Mouse (Mus musculus) midbrain, embryonic 11.5 days (tissue): ENCODE measurements around the gene Naip2. TPM values are rescaled to one million over a fixed set of nuclear protein-coding genes. Genes with fewer than 3 reads are reported as not detected.
"Not testable (repeated sequence)": the region's sequence is repeated elsewhere in the genome, so short reads cannot be mapped to it uniquely, and the experiment has no call there.

Experiments used
- ATAC-seq: fragments of 200-750 bp; cut with Nextera tagmentation; 2 replicates; pipeline ENCODE4 v1.8.0; 2017; ENCODE audit warnings: moderate TSS enrichment, moderate library complexity; ENCODE audit not compliant: low FRiP score
- DNase-seq: peaks from one replicate; pipeline ENCODE4 v3.0.0; 2015; ENCODE audit warnings: low spot score; ENCODE audit errors: missing footprints
- H3K27ac ChIP-seq: fragments of 300-500 bp; sonication (generic); 2 replicates; pipeline ENCODE4 v1.5.1; 2014; ENCODE audit warnings: low read depth, low read length
- H3K27me3 ChIP-seq: fragments of 300-500 bp; sonication (generic); 2 replicates; pipeline ENCODE4 v1.6.1; 2014; ENCODE audit warnings: mild to moderate bottlenecking, low read length, moderate library complexity, mixed read lengths; ENCODE audit not compliant: control insufficient read depth, insufficient read depth
- H3K36me3 ChIP-seq: fragments of 300-500 bp; sonication (generic); 2 replicates; pipeline ENCODE4 v1.6.1; 2014; ENCODE audit warnings: mild to moderate bottlenecking, low read length, moderate library complexity, mixed read lengths; ENCODE audit not compliant: control insufficient read depth, insufficient read depth
- H3K4me1 ChIP-seq: fragments of 300-500 bp; sonication (generic); 2 replicates; pipeline ENCODE4 v1.6.1; 2014; ENCODE audit warnings: low read length; ENCODE audit not compliant: control insufficient read depth, insufficient read depth
- H3K4me2 ChIP-seq: fragments of 300-500 bp; sonication (generic); 2 replicates; pipeline ENCODE4 v1.6.1; 2014; ENCODE audit warnings: mild to moderate bottlenecking, moderate library complexity
- H3K4me3 ChIP-seq: fragments of 300-500 bp; sonication (generic); 2 replicates; pipeline ENCODE4 v1.5.1; 2014; ENCODE audit warnings: low read depth, low read length
- H3K9ac ChIP-seq: fragments of 300-500 bp; sonication (generic); 2 replicates; pipeline ENCODE4 v1.6.1; 2014; ENCODE audit warnings: low read length
- H3K9me3 ChIP-seq: fragments of 300-500 bp; sonication (generic); 2 replicates; pipeline ENCODE4 v1.6.1; 2016; ENCODE audit warnings: low read length; ENCODE audit not compliant: control insufficient read depth
- WGBS: fragments of 180-500 bp; shearing (Covaris S2); extraction: QIAGEN DNeasy Blood & Tissue Kit; methylation state at CpG from one replicate; pipeline ENCODE4 v1.1.7; 2014; 5-methylcytosine and 5-hydroxymethylcytosine counted together
- polyA plus RNA-seq: library from polyadenylated mRNA; unstranded; fragments of >200 nt; fragmentation: Nextera tagmentation; extraction: Ambion mirVana; gene quantifications from 2 replicates; pipeline ENCODE4 v1.2.1, GENCODE M21; 2014

The Naip2 gene
- polyA plus RNA-seq, 1 experiment from 2014 or later: 0.22 TPM

GRCm38 (mm10) chr13:100183111-100183510 is 18.8 kb downstream of the Naip2 start:
- H3K9ac ChIP-seq, H3K4me3 ChIP-seq, ATAC-seq, H3K9me3 ChIP-seq, H3K27ac ChIP-seq, H3K4me2 ChIP-seq, DNase-seq, H3K36me3 ChIP-seq, H3K27me3 ChIP-seq, H3K4me1 ChIP-seq: not testable (repeated sequence)

- 84% methylated on average over 3 of the region's 5 CpGs for WGBS
- not testable (repeated sequence) for DNase-seq, H3K9me3 ChIP-seq, H3K4me3 ChIP-seq, H3K36me3 ChIP-seq, H3K9ac ChIP-seq, H3K4me2 ChIP-seq, H3K27me3 ChIP-seq, H3K4me1 ChIP-seq, H3K27ac ChIP-seq, ATAC-seq
These were observed 27.5 kb downstream of the Naip2 start for GRCm38 (mm10) chr13:100174360-100174759.

GRCm38 (mm10) chr13:100166378-100166777 is 35.5 kb downstream of the Naip2 start:
- not testable (repeated sequence) for H3K4me2 ChIP-seq, H3K4me3 ChIP-seq, H3K27me3 ChIP-seq, H3K36me3 ChIP-seq, H3K9ac ChIP-seq, DNase-seq, ATAC-seq, H3K27ac ChIP-seq, H3K9me3 ChIP-seq, H3K4me1 ChIP-seq
- 81% methylated on average over 2 of the region's 2 CpGs for WGBS

- not testable (repeated sequence) for DNase-seq, H3K4me2 ChIP-seq, ATAC-seq, H3K9me3 ChIP-seq, H3K9ac ChIP-seq, H3K4me3 ChIP-seq, H3K36me3 ChIP-seq, H3K27me3 ChIP-seq, H3K27ac ChIP-seq, H3K4me1 ChIP-seq
These were observed 39.4 kb downstream of the Naip2 start for GRCm38 (mm10) chr13:100162467-100162866.

- not testable (repeated sequence) for H3K36me3 ChIP-seq, H3K9me3 ChIP-seq, H3K4me1 ChIP-seq, H3K27ac ChIP-seq, ATAC-seq, H3K4me2 ChIP-seq, H3K4me3 ChIP-seq, DNase-seq, H3K27me3 ChIP-seq, H3K9ac ChIP-seq
- WGBS: 89% methylated on average over 11 of the region's 11 CpGs
These were observed 40.6 kb downstream of the Naip2 start for GRCm38 (mm10) chr13:100161171-100161870.

- no peak for ATAC-seq
- no peak overlapping the region for H3K4me2 ChIP-seq
These were observed 45.3 kb downstream of the Naip2 start for GRCm38 (mm10) chr13:100156624-100157023.

GRCm38 (mm10) chr13:100152659-100153058 is 49.2 kb downstream of the Naip2 start:
- Histone ChIP-seq H3K27me3 (no peaks in the 10 kb centered on the region), H3K4me1 (no peaks in the 10 kb centered on the region), H3K9ac (no peak overlapping the region), H3K4me2 (no peak overlapping the region), H3K9me3 (no peaks in the 10 kb centered on the region), H3K36me3 (no peaks in the 10 kb centered on the region), H3K4me3 (no peak overlapping the region), H3K27ac (no peak overlapping the region)
- ATAC-seq (no peak), DNase-seq (no peak)
- 65% methylated on average over 1 of the region's 1 CpGs for WGBS

More at GRCm38 (mm10) chr13:100156624-100157023, 45.3 kb downstream of the Naip2 start:
- Histone ChIP-seq H3K4me1 (no peaks in the 10 kb centered on the region), H3K4me3 (no peak overlapping the region), H3K27me3 (no peaks in the 10 kb centered on the region), H3K9ac (no peak overlapping the region), H3K27ac (no peak overlapping the region), H3K9me3 (no peaks in the 10 kb centered on the region), H3K36me3 (no peaks in the 10 kb centered on the region)
- DNase-seq: no peak
- 96% methylated on average over 3 of the region's 3 CpGs for WGBS

GRCm38 (mm10) chr13:100141646-100142314 is 60.1 kb downstream of the Naip2 start:
- ATAC-seq (no peak), DNase-seq (no peak)
- H3K4me1 ChIP-seq: no peaks in the 10 kb centered on the region
- H3K4me3 ChIP-seq: no peak overlapping the region
- H3K9ac ChIP-seq: no peak overlapping the region
- no peaks in the 10 kb centered on the region for H3K27me3 ChIP-seq
- H3K9me3 ChIP-seq: no peaks in the 10 kb centered on the region
- WGBS: 78% methylated on average over 8 of the region's 8 CpGs
- H3K4me2 ChIP-seq: no peak overlapping the region
- no peak overlapping the region for H3K27ac ChIP-seq
- H3K36me3 ChIP-seq: peaks cover 12% of the 10 kb centered on the region

- ATAC-seq: peak; percentile 33; the same call in 1 of the 2 replicates
These were observed 76.6 kb downstream of the Naip2 start for GRCm38 (mm10) chr13:100125258-100125643.

More at GRCm38 (mm10) chr13:100125258-100125643, 76.6 kb downstream of the Naip2 start:
- Histone ChIP-seq H3K4me1 (peaks cover 7% of the 10 kb centered on the region), H3K9me3 (no peaks in the 10 kb centered on the region), H3K27me3 (no peaks in the 10 kb centered on the region), H3K27ac (no peak overlapping the region), H3K4me2 (peak overlapping the region; percentile 66), H3K36me3 (peaks cover 12% of the 10 kb centered on the region), H3K4me3 (peak overlapping the region; percentile 96), H3K9ac (peak overlapping the region; percentile 86)
- DNase-seq: no peak
- 5% methylated on average over 10 of the region's 10 CpGs for WGBS
